Mouse (Mus musculus) MEL (cell line): ENCODE measurements around the gene Zfp652. TPM values are rescaled to one million over a fixed set of nuclear protein-coding genes. Genes with fewer than 3 reads are reported as not detected.

Experiments used
- DNase-seq: peaks from one replicate; pipeline ENCODE4 v3.0.0; 2011; ENCODE audit warnings: low read depth, low spot score
- H3K27ac ChIP-seq: 2 replicates; pipeline ENCODE4 v1.5.1; 2012; ENCODE audit warnings: low read depth, mild to moderate bottlenecking, control low read depth, low read length, moderate library complexity; ENCODE audit not compliant: control insufficient read depth
- H3K27me3 ChIP-seq, 2 experiments: fragments of 150-350 bp in 1 of 2; sonication (generic) in 1 of 2; 2 replicates each; pipeline ENCODE4 v1.6.1; 2012; ENCODE audit warnings: low read length in 2 of 2, mild to moderate bottlenecking in 2 of 2, improper control_type of control experiment in 1 of 2, moderate library complexity in 1 of 2; ENCODE audit not compliant: insufficient read depth in 2 of 2, control insufficient read depth in 1 of 2
- H3K36me3 ChIP-seq, 2 experiments: 2 replicates each; pipeline ENCODE4 v1.6.1; 2012 to 2014; ENCODE audit warnings: low read length in 2 of 2, improper control_type of control experiment in 1 of 2, inconsistent platforms in 1 of 2, mild to moderate bottlenecking in 1 of 2; ENCODE audit not compliant: insufficient read depth in 2 of 2, control insufficient read depth in 1 of 2
- H3K4me1 ChIP-seq, 2 experiments: fragments of 150-350 bp in 1 of 2; sonication (generic) in 1 of 2; 2 replicates each; pipeline ENCODE4 v1.6.1; 2012; ENCODE audit warnings: low read length in 2 of 2, improper control_type of control experiment in 1 of 2, mild to moderate bottlenecking in 1 of 2; ENCODE audit not compliant: insufficient read depth in 2 of 2, control insufficient read depth in 1 of 2
- H3K4me3 ChIP-seq, 2 experiments: fragments of 150-350 bp in 1 of 2; sonication (generic) in 1 of 2; 2 replicates each; pipeline ENCODE4 v1.5.1; 2012; ENCODE audit warnings: low read depth in 2 of 2, low read length in 2 of 2, mild to moderate bottlenecking in 2 of 2, moderate library complexity in 2 of 2, control low read depth in 1 of 2, improper control_type of control experiment in 1 of 2; ENCODE audit not compliant: control insufficient read depth in 1 of 2, insufficient read depth in 1 of 2
- H3K79me2 ChIP-seq: 2 replicates; pipeline ENCODE4 v1.6.1; 2012; ENCODE audit warnings: mild to moderate bottlenecking, low read length, moderate library complexity; ENCODE audit not compliant: control insufficient read depth, poor library complexity, insufficient read depth
- H3K9ac ChIP-seq: 2 replicates; pipeline ENCODE4 v1.6.1; 2012; ENCODE audit warnings: low read depth, mild to moderate bottlenecking, control low read depth, low read length, moderate library complexity; ENCODE audit not compliant: control insufficient read depth, poor library complexity, severe bottlenecking
- H3K9me3 ChIP-seq: fragments of 150-350 bp; sonication (generic); replicated peaks from 2 replicates; pipeline ENCODE4 v1.6.1; 2012; ENCODE audit warnings: mild to moderate bottlenecking, low read length, improper control_type of control experiment, moderate library complexity; ENCODE audit not compliant: insufficient read depth
- BHLHE40 ChIP-seq: IDR thresholded peaks from 2 replicates; pipeline ENCODE4 v1.6.1; 2012; ENCODE audit warnings: low read depth, mild to moderate bottlenecking, inconsistent platforms, low read length, improper control_type of control experiment, borderline replicate concordance
- CTCF ChIP-seq, 3 experiments: IDR thresholded peaks in 2 of 3; conservative IDR thresholded peaks in 1 of 3; 2 replicates each; pipeline ENCODE4 v1.5.1; 2011 to 2012; ENCODE audit warnings: low read length in 3 of 3, low read depth in 2 of 3, mild to moderate bottlenecking in 2 of 3, improper control_type of control experiment in 1 of 3, inconsistent platforms in 1 of 3, mixed read lengths in 1 of 3, moderate library complexity in 1 of 3; ENCODE audit not compliant: control insufficient read depth in 1 of 3, insufficient read depth in 1 of 3, poor library complexity in 1 of 3, severe bottlenecking in 1 of 3
- E2F4 ChIP-seq: IDR thresholded peaks from 2 replicates; pipeline ENCODE4 v1.6.1; 2011; ENCODE audit warnings: low read depth, low read length, improper control_type of control experiment, borderline replicate concordance
- ETS1 ChIP-seq: IDR thresholded peaks from 2 replicates; pipeline ENCODE4 v1.6.1; 2012; ENCODE audit warnings: low read depth, mild to moderate bottlenecking, inconsistent platforms, low read length, improper control_type of control experiment, moderate library complexity
- HCFC1 ChIP-seq: IDR thresholded peaks from 2 replicates; pipeline ENCODE4 v1.6.1; 2012; ENCODE audit warnings: low read depth, mild to moderate bottlenecking, inconsistent platforms, low read length, improper control_type of control experiment, moderate library complexity
- JUND ChIP-seq: IDR thresholded peaks from 2 replicates; pipeline ENCODE4 v1.6.1; 2011; ENCODE audit warnings: low read depth, mild to moderate bottlenecking, improper control_type of control experiment, low read length
- MAFK ChIP-seq: IDR thresholded peaks from 2 replicates; pipeline ENCODE4 v1.6.1; 2011; ENCODE audit warnings: low read depth, mild to moderate bottlenecking, low read length, improper control_type of control experiment, borderline replicate concordance
- MAX ChIP-seq: IDR thresholded peaks from 2 replicates; pipeline ENCODE4 v1.6.1; 2011; ENCODE audit warnings: low read length, improper control_type of control experiment
- MAZ ChIP-seq: IDR thresholded peaks from 2 replicates; pipeline ENCODE4 v1.6.1; 2012; ENCODE audit warnings: low read depth, mild to moderate bottlenecking, inconsistent platforms, low read length, improper control_type of control experiment
- MEF2A ChIP-seq: IDR thresholded peaks from 2 replicates; pipeline ENCODE4 v1.6.1; 2014; ENCODE audit warnings: low read depth, mild to moderate bottlenecking, inconsistent platforms, low read length, improper control_type of control experiment; ENCODE audit not compliant: poor library complexity, insufficient replicate concordance, severe bottlenecking; ENCODE audit errors: extremely low read depth
- MYB ChIP-seq: IDR thresholded peaks from 2 replicates; pipeline ENCODE4 v1.6.1; 2011; ENCODE audit warnings: mild to moderate bottlenecking, low read depth, low read length, improper control_type of control experiment
- NELFE ChIP-seq: IDR thresholded peaks from 2 replicates; pipeline ENCODE4 v1.6.1; 2011; ENCODE audit warnings: low read depth, low read length, improper control_type of control experiment
- NRF1 ChIP-seq: IDR thresholded peaks from 2 replicates; pipeline ENCODE4 v1.6.1; 2014; ENCODE audit warnings: low read depth, mild to moderate bottlenecking, inconsistent platforms, low read length, improper control_type of control experiment, moderate library complexity; ENCODE audit not compliant: poor library complexity, insufficient read depth, severe bottlenecking
- POLR2AphosphoS2 ChIP-seq: IDR thresholded peaks from 2 replicates; pipeline ENCODE4 v1.6.1; 2011; ENCODE audit warnings: low read length, improper control_type of control experiment
- POLR2AphosphoS5 ChIP-seq: IDR thresholded peaks from 2 replicates; pipeline ENCODE4 v1.6.1; 2012; ENCODE audit warnings: low read depth, borderline replicate concordance, mild to moderate bottlenecking, inconsistent platforms, low read length, moderate library complexity, mixed read lengths
- RCOR1 ChIP-seq: IDR thresholded peaks from 2 replicates; pipeline ENCODE4 v1.6.1; 2012; ENCODE audit warnings: low read depth, mild to moderate bottlenecking, inconsistent platforms, low read length, improper control_type of control experiment
- SMC3 ChIP-seq: IDR thresholded peaks from 2 replicates; pipeline ENCODE4 v1.6.1; 2011; ENCODE audit warnings: low read depth, low read length, improper control_type of control experiment
- TAL1 ChIP-seq: IDR thresholded peaks from 2 replicates; pipeline ENCODE4 v1.6.1; 2012; ENCODE audit warnings: mild to moderate bottlenecking, inconsistent platforms, low read length, moderate library complexity, mixed read lengths
- TBP ChIP-seq: IDR thresholded peaks from 2 replicates; pipeline ENCODE4 v1.8.0; 2011; ENCODE audit warnings: low read depth, low read length, improper control_type of control experiment
- ZC3H11A ChIP-seq: IDR thresholded peaks from 2 replicates; pipeline ENCODE4 v1.6.1; 2012; ENCODE audit warnings: low read depth, mild to moderate bottlenecking, inconsistent platforms, low read length, improper control_type of control experiment
- ZMIZ1 ChIP-seq: IDR thresholded peaks from 2 replicates; pipeline ENCODE4 v1.6.1; 2012; ENCODE audit warnings: low read depth, mild to moderate bottlenecking, inconsistent platforms, low read length, improper control_type of control experiment, moderate library complexity
- ZNF384 ChIP-seq: IDR thresholded peaks from 2 replicates; pipeline ENCODE4 v1.6.1; 2012; ENCODE audit warnings: low read depth, mild to moderate bottlenecking, inconsistent platforms, low read length, improper control_type of control experiment
- polyA plus RNA-seq, 2 experiments: library from polyadenylated mRNA; stranded (reverse) in 1 of 2; unstranded in 1 of 2; fragments of >175 nt in 1 of 2; fragments of >200 nt in 1 of 2; gene quantifications; 2 replicates each; pipeline versions ENCODE4 v1.2.1 to v1.2.4; 2012; ENCODE audit warnings: low replicate concordance in 2 of 2, low read depth in 1 of 2; ENCODE audit not compliant: insufficient read length in 2 of 2, insufficient read depth in 1 of 2, missing spikeins in 1 of 2
- total RNA-seq: library from RNA; depleted of rRNA; stranded (reverse); fragments of 300-350 nt; gene quantifications from 2 replicates; pipeline ENCODE4 v1.2.3, GENCODE M21; 2012

Zfp652 gene
- total and polyA plus RNA-seq, 3 experiments: 19.3 to 38.5 (median 31.8) TPM

GRCm38 (mm10) chr11:95831276-95831619, 118.8 kb downstream of the Zfp652 start:
- H3K27me3 ChIP-seq: no peaks in the 10 kb centered on the region
- H3K9ac ChIP-seq: no peak overlapping the region
- H3K4me3 ChIP-seq: no peak overlapping the region
- H3K27ac ChIP-seq: no peak overlapping the region
- TF ChIP-seq ZMIZ1 (no peak), SMC3 (no peak), POLR2AphosphoS2 (no peak), MAZ (no peak), ZNF384 (no peak), NRF1 (no peak), JUND (no peak), MAFK (no peak), MYB (no peak), BHLHE40 (no peak), TAL1 (no peak), HCFC1 (no peak), NELFE (no peak), MAX (no peak), ETS1 (no peak), RCOR1 (no peak), E2F4 (no peak), MEF2A (no peak)
- no peaks in the 10 kb centered on the region; the same call in 1 of the 2 replicates for H3K79me2 ChIP-seq
- peaks cover 32 to 59% of the 10 kb centered on the region in 2 experiments for H3K4me1 ChIP-seq
- no peaks in the 10 kb centered on the region for H3K9me3 ChIP-seq
- no peak for DNase-seq
- H3K36me3 ChIP-seq: peaks cover 0 to 34% of the 10 kb centered on the region in 2 experiments; a peak in 2 of 4 replicates

GRCm38 (mm10) chr11:95831641-95832040, 119.2 kb downstream of the Zfp652 start:
- no peak overlapping the region for H3K4me3 ChIP-seq
- H3K27ac ChIP-seq: no peak overlapping the region
- H3K9ac ChIP-seq: no peak overlapping the region
- H3K9me3 ChIP-seq: no peaks in the 10 kb centered on the region
- no peak for TF ChIP-seq ZC3H11A
- TF ChIP-seq SMC3: no peak
- TF ChIP-seq MYB: no peak
- no peak for TF ChIP-seq TBP
- no peak for TF ChIP-seq POLR2AphosphoS5
- TF ChIP-seq MEF2A: no peak
- no peak for TF ChIP-seq E2F4
- no peak for TF ChIP-seq ZMIZ1
- peak in 2 of 3 experiments; percentile 18 to 19; a peak in 4 of 6 replicates for TF ChIP-seq CTCF (IDR thresholded peaks at IDR 0.05 in 2 of 3, conservative IDR thresholded peaks at IDR 0.05 in 1 of 3; ENCODE audit: control insufficient read depth in 1 of 3, insufficient read depth in 1 of 3, low read depth in 2 of 3, low read length in 3 of 3, poor library complexity in 1 of 3, severe bottlenecking in 1 of 3)
- H3K79me2 ChIP-seq: no peaks in the 10 kb centered on the region; the same call in 1 of the 2 replicates
- no peaks in the 10 kb centered on the region for H3K27me3 ChIP-seq
- H3K4me1 ChIP-seq: peaks cover 32 to 59% of the 10 kb centered on the region in 2 experiments
- no peak for DNase-seq
- peaks cover 0 to 33% of the 10 kb centered on the region in 2 experiments; a peak in 2 of 4 replicates for H3K36me3 ChIP-seq
